Mouse (Mus musculus) c-Kit-negative CD71-positive TER-119-positive erythroid progenitor cells, embryonic 14.5 days (primary cell): ENCODE measurements around the gene Syndig1.

Experiments used
- DNase-seq: peaks from one replicate; pipeline ENCODE4 v3.0.0-alpha.2; 2013; ENCODE audit warnings: low read depth, low spot score

The Syndig1 gene

GRCm38 (mm10) chr2:149980419-149980818, 151.4 kb downstream of the Syndig1 start:
- no peak for DNase-seq

- DNase-seq, result no peak
These were observed 153.5 kb downstream of the Syndig1 start for GRCm38 (mm10) chr2:149982466-149982865.

- no peak for DNase-seq
These were observed 154.1 kb downstream of the Syndig1 start for GRCm38 (mm10) chr2:149983107-149983506.

- no peak for DNase-seq
These were observed 158.6 kb downstream of the Syndig1 start for GRCm38 (mm10) chr2:149987610-149988009.

GRCm38 (mm10) chr2:149991506-149991905, 162.5 kb downstream of the Syndig1 start:
- DNase-seq, result no peak

- DNase-seq, result no peak
These were observed 163.9 kb downstream of the Syndig1 start for GRCm38 (mm10) chr2:149992921-149993320.

GRCm38 (mm10) chr2:149996382-149996964, 167.5 kb downstream of the Syndig1 start:
- DNase-seq, result no peak

GRCm38 (mm10) chr2:149997657-149998056, 168.6 kb downstream of the Syndig1 start:
- DNase-seq, result no peak

- no peak for DNase-seq
These were observed 169.5 kb downstream of the Syndig1 start for GRCm38 (mm10) chr2:149998373-149999108.

- DNase-seq, result no peak
These were observed 171.6 kb downstream of the Syndig1 start for GRCm38 (mm10) chr2:150000564-150000963.

GRCm38 (mm10) chr2:150003499-150003898, 174.5 kb downstream of the Syndig1 start:
- no peak for DNase-seq

GRCm38 (mm10) chr2:150012787-150013346, 183.9 kb downstream of the Syndig1 start:
- no peak for DNase-seq

GRCm38 (mm10) chr2:150013785-150014184, 184.8 kb downstream of the Syndig1 start:
- no peak for DNase-seq

- no peak for DNase-seq
These were observed 187.3 kb downstream of the Syndig1 start for GRCm38 (mm10) chr2:150016303-150016702.

GRCm38 (mm10) chr2:150020706-150021105, 191.7 kb downstream of the Syndig1 start:
- DNase-seq, result no peak

GRCm38 (mm10) chr2:150023873-150024339, 194.9 kb downstream of the Syndig1 start:
- DNase-seq, result no peak

- no peak for DNase-seq
These were observed 214.5 kb downstream of the Syndig1 start for GRCm38 (mm10) chr2:150043531-150043930.
